Mouse (Mus musculus) monocyte, adult 2 months (primary cell): ENCODE results near the gene Pdilt.

ENCODE experiments used
- DNase-seq, 2 experiments: peaks; one replicate each; pipeline ENCODE4 v3.0.0; 2022; ENCODE audit warnings: low spot score in 2 of 2, low read depth in 1 of 2

Pdilt gene

DNA sequence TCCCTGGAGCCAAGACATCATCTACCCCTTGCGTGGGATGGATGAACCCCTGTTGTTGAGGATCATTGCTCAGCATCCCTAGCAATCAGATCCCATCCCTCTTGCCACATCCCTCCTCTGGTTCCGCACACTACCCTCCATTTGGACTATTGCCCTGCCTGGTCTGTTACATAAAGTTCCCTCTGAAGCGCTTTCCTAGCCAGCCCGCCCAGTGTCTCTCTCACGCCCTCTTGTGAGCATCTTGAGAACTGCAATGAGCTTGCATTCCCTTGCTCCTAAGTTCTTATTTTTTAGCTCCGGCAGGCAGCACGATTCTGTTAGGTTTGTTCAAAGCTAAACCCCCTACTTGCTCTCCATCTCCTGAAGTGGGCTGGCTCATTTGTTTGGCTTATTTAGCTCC lies 10.2 kb downstream of the Pdilt start:
- no peak for DNase-seq

DNA sequence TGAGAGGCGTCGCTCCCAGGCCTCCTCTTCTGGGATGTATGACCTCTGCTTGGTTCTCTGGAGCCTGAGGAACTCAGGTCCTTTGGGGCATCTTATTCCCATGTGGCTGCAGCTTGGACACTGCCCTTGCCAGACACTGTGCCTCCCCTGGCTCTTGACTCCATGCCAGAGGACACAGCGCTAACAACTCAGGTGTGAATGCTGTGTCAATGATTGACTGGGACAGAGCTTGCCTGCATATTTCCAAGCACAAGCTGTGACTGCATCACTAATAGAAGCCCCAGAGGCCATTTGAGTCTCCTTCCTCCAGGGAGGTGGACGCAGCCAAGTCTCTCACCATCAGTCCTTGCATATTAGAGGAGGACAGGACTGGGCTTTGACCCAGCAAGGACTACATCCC lies 12.1 kb downstream of the Pdilt start:
- DNase-seq: no peak

DNA sequence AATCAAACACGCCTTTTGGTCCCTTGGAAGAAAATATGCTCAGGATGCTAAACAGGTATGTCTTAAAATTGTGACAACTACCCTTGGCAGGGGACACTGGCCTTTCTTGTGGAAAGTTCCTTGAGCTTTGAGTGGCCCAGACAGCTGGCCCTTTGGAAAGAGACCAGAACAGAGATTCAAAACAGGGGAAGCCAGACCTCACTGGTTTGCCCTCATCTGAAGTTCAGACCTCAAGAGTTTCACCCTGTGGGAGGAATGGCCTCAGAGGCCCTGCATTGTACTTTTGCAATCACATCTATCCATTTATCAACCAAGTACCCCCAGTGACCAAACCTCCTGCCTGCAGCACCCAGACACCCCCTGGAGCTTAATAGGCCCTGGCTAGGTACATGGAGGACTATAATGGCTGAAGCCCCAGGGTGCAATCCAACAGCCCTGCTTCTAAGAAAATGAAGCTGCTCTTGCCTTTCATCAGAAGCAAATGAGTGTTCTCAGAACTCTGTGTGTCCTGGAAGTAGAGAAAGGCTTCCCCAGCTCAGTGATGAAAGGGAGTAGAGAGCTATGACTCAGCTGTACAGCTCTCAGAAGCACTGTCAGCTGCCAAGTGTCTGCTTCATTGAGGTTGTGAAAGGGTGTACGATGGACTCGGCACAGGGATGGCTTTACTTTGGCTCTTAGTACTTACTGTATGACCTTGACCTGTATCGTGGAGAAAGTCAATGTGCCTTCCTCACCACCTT lies 33.1 kb downstream of the Pdilt start:
- no peak for DNase-seq

DNA sequence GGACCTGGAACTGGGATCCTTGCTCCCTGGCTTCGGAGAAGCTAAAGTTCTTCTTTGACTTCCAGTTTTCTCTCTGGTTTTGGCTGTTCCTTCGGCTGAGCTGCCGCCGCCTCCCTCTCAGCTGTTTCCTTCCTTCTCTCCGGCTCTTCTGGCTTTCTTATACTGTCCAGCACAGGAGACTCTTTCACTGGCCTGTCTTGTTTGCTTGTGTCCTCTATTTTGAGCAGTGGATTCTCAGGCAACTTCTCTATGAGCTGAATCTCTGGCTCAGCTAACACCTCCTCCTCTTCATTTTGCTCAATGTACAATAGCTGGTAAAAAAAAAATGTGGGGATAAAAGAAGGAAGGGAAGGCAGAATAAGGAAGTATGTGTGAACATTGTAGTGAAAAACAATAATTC lies 36.6 kb downstream of the Pdilt start:
- no peak for DNase-seq

DNA sequence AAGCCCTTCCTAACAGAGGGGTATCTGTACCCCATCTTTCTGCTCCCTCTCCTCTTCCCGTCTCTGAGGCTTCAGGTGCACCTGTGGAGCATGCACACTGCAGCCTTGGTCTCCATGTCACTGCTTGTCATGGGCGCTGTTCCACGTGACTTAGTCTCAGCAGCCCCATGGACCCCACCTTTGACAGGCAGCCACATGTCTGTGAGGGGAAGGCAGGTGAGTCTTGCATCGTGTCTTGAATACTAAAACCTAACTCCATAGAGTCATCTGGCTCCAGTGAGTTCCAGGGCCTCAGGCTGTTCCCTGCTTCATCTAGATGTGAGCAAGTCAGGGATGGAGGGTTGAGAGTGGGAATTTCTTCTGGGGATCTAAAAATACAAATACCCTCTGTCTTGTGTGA lies 39.1 kb downstream of the Pdilt start:
- DNase-seq: no peak

DNA sequence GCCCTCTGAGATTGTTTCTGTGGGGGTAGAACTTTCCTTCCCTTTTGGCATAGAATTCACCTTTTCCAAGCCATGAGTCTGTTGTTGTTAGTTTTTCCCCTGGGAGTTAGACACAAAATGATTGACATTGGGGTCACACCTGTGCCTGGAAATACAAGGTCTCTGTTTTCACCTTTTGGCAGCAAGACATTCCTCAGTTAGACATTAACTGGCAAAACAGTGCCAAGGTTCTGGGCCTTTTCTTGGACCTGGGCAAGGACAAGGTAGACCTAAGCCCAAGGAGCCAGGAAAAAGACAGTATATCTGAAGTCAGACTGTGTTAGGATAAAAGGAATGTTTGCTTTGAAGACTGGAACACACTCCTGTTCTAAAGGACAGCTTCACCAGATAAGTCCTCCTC lies 44.0 kb downstream of the Pdilt start, which contains the start of gene Umod:
Gene Umod, minus strand, starts transcription at position 27 of the 400 bp plus-strand sequence.
- no peak for DNase-seq

DNA sequence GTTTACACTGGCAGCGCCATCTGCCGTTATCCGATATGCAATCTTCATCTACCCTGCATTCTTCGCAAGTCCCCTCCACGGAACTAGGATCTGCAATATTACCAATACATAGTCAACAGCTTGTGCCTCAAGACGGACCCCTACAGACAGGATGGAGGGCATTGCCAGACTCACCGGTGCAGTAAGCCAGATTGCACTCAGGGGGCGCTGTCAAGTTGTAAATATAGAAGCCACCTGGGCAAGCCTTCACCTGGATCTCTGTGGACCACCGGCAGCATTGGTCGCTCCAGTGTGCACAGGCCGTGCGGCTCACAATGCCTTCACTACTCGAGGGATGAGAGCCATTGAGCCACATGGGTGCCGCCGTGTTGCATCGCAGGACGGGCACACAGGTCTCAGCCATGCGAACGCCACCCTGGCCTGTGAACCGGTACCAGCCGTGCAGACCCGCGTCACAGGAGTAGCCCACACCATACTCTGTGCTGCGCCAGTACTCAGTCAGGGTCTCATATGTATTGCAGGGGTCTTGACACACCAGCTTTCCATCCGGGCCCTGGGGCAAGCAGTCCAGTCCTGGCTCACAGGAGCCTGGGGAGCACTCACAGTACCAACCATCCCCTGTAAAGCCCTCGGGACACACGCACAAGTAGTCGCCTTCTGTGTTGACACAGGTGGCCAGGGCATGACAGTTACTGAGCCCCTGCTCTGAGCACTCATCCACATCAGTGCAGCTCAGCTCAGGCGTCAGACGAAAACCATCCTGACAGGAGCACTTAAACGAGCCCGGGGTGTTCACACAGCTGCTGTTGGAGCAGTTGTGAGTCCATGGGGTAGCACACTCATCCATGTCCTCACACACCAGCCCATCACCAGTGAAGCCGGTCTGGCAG lies 46.5 kb downstream of the Pdilt start:
- no peak for DNase-seq

DNA sequence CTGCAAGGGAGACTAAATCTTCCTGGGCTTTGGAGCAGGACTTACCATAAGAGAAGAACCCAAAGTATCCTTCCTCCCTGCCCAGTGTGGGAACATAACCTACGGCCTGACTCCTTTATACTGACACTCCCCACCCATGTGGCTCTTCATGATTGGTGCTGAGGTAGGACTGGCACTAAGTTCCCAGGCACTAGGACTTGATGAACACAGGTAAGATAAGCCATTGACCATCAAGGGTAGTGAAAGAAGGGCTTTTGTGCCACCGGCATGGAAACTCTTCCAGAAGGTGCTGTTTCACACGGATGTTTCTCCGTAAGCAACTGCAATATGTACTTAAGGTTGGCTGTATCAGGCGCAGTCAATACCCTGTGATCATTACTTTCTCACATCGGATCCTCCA lies 64.1 kb downstream of the Pdilt start, which contains the start of gene Gp2:
Gene Gp2, minus strand, starts transcription at position 101 of the 400 bp plus-strand sequence.
- no peak for DNase-seq

DNA sequence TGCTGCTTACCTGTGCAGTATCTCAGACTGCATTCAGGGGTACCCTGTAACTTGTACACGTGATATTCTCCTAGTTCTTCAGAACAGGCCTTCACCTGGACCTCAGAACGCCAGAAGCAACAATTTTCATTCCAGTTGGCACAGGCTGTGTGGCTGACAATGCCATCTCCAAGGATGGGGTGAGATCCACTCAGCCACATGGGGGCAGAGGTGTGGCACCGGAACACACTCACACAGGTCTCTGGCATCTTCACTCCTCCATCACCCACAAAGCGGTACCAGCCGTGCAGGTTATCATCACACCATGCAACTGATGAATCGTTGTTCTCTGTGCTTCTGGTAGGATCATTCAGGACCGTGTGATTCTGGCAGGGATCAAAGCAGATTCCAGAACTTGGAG lies 69.1 kb downstream of the Pdilt start:
- no peak for DNase-seq

DNA sequence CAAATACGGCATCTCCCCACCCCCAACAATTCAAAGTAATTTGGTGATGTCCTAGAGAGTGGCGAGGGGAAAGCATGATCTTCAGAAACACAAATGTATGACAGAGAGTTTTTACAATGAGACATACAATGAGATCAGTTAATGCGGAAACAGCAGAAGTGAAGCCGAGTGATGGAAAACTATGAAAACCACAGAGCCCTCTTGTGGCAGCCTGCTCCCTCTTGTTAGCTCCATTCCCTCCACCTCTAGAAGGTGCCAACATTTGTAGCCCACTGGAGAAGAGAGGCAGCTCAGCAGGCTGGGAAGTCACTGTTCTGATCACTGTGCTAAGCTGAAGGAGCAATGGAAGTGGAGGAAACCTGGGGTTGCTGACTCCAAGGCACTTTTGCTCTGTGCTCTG lies 79.4 kb downstream of the Pdilt start:
- DNase-seq: no peak

DNA sequence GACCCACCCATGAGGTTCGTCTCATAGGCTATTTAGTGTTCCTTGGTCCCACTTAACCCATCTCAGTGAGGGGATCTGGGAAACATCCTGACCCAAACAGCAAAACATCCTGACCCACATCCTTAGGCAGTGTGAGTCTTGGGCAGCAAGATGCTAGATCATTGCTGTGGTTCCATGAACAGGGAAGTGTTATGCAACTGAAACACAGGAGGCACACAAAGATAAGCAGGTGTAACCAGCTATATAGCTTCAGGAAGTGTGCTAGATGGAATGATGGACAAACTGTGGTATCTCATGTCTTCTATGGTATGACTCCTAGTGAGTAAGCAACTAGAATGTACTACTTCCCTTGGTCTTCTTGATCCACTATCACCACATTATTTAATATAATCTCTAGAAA lies 81.4 kb downstream of the Pdilt start:
- no peak for DNase-seq
